Mouse (Mus musculus): ENCODE data around the gene Clec2l. TPM values are rescaled to one million over a fixed set of nuclear protein-coding genes. Genes with fewer than 3 reads are reported as not detected.
"Not testable (repeated sequence)": the region's sequence is repeated elsewhere in the genome, so short reads cannot be mapped to it uniquely, and the experiment has no call there.

Clec2l gene
- polyA plus RNA-seq, 1 experiment, result not detected

DNA sequence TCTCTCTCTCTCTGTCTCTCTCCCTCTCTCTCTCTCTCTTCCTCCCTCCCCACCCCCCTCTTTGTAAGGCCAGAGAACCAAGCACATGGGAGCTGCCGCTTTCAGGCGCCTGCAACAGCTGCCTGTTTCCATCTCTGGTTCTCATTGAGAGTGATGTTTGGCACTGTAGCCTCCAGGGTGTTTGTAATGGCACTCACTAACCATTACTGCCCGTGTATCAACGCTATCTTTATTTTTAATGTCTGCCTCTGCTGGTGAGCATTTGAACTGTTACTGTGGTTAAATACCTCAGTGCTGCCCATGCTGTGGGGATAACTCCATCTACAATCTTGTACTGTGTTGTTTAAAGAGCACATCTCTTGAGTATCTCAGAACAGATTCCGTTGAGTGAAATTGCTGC is 21.2 kb upstream of the Clec2l start:
- Histone ChIP-seq H3K27ac (replicated peaks; ENCODE audit: low read depth, low read length) (no peak overlapping the region), H3K4me3 (ENCODE audit: insufficient read depth, low read depth, low read length) (no peak overlapping the region), H3K4me1 (ENCODE audit: control insufficient read depth, insufficient read depth, insufficient read length, low read length) (0 out of 2 replicates have a peak, but pooled peaks cover 3% of the 10 kb centered on the region)

DNA sequence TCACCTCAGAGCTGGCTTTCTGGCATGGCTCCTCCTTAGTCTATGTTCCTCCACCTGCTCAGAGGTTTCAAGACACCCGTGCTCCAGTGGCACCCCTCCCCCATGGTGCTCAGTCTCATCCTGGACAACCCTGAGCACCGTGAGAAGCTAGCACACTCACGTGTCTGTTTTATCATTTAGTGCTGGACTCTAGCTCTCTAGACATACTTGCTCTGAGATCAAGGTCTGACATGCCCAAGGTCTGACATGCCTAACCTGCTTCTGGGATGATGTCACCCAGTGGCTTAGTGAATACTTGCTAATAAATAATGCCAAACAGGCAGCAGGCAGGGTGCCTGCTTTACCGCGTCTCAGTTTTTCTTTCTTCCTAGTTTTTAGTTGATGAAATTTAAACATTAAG is 20.3 kb upstream of the Clec2l start:
- no peaks in the 10 kb centered on the region for H3K4me1 ChIP-seq (ENCODE audit: control insufficient read depth, insufficient read depth, insufficient read length, low read length)
- H3K4me3 ChIP-seq (ENCODE audit: insufficient read depth, low read depth, low read length), result no peak overlapping the region
- no peak overlapping the region for H3K27ac ChIP-seq (replicated peaks; ENCODE audit: low read depth, low read length)

DNA sequence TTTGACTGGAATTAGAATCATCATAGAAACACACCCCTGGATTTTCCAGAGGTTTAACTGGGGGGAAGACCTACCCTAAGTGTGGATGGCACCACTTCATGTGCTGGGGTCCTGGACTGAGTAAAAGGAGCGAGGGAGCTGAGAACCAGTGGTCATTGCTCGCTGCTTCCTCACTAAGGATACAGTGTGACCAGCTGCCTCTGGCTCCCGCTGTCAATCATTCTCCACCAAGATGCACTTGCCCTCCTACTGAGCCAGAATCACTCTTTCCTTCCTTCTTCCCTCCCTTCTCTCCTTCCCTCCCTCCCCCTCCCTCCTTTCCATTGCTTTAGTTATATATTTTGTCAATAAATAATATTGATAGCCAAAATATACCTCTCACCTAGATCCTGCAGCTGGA is 19.8 kb upstream of the Clec2l start:
- Histone ChIP-seq H3K4me1 (ENCODE audit: control insufficient read depth, insufficient read depth, insufficient read length, low read length) (no peaks in the 10 kb centered on the region), H3K4me3 (ENCODE audit: insufficient read depth, low read depth, low read length) (no peak overlapping the region), H3K27ac (replicated peaks; ENCODE audit: low read depth, low read length) (no peak overlapping the region)

DNA sequence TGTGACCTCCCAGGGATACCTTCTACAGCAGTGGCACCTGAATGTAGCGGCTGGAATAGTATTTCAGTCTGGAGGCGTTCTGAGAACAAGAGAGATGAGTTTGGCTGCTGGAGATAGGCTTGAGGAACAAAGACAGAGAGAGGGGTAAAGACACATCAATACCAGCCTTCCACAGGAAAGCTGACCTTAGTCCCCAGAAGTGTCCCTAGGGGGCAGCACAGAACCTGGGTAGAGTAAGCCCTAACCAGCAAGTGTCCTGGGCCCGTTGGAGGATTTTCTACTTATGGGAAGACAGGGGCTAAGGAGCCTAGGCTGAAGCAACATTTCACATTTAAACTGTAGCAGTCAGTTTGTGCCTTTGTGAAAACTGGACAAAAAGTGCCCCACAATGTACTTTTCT is 13.3 kb upstream of the Clec2l start:
- Histone ChIP-seq H3K4me1 (ENCODE audit: control insufficient read depth, insufficient read depth, insufficient read length, low read length) (no peaks in the 10 kb centered on the region), H3K27ac (replicated peaks; ENCODE audit: low read depth, low read length) (no peak overlapping the region), H3K4me3 (ENCODE audit: insufficient read depth, low read depth, low read length) (no peak overlapping the region)

DNA sequence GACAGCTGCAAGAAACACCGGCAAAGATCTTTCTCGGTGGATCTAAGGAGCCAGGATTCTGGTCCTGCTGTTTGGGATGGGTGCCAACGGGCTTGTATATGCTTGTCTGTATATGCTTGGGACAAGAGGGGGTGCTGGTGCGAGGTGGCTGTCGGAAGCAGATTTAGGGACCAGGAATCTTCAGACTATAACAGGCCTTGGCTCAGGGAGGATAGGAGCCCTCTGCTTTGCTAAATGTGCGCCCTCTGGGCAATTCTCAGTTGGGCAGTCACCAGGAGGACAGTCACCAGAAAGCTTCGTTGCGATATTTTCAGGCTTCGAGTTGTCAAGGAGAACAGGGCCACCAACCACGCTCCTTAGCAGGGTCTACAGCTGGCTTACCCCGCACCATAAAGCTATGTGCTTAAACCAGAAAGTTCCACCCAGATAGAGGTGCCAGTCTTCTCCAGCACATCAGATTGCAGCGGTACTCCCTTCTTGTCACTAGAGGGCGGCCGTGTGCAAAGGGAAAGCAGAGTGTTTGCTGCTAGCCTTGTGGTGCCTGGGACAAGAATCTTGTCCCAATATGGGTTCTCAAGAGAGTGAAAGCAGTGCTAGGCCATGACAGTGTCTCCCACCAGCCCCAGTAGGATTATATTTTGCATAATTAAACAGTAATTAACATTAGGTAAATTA is 12.5 kb upstream of the Clec2l start:
- Histone ChIP-seq H3K4me1 (ENCODE audit: control insufficient read depth, insufficient read depth, insufficient read length, low read length) (no peaks in the 10 kb centered on the region), H3K27ac (replicated peaks; ENCODE audit: low read depth, low read length) (no peak overlapping the region), H3K4me3 (ENCODE audit: insufficient read depth, low read depth, low read length) (no peak overlapping the region)

DNA sequence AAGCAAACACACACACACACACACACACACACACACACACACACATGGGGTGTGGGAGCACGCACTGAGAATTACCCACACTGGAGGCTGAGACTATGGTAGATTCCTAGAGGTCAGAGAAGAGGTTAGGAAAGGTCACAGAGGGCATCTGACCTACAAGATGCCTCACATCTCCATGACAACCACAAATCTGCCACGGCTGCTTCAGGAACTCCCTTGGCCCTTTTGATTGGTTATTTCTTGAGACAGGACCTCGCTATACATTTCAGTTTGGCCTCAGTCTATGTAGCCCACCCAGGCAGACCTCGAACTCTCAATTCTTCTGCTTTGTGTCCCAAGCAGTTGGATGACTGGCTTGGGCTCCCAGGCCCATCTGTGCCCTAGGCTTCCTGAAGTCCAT is 1.2 kb upstream of the Clec2l start:
- H3K27ac ChIP-seq (replicated peaks; ENCODE audit: low read depth, low read length), result no peak overlapping the region
- H3K4me3 ChIP-seq (ENCODE audit: insufficient read depth, low read depth, low read length), result no peak overlapping the region
- no peaks in the 10 kb centered on the region for H3K4me1 ChIP-seq (ENCODE audit: control insufficient read depth, insufficient read depth, insufficient read length, low read length)

DNA sequence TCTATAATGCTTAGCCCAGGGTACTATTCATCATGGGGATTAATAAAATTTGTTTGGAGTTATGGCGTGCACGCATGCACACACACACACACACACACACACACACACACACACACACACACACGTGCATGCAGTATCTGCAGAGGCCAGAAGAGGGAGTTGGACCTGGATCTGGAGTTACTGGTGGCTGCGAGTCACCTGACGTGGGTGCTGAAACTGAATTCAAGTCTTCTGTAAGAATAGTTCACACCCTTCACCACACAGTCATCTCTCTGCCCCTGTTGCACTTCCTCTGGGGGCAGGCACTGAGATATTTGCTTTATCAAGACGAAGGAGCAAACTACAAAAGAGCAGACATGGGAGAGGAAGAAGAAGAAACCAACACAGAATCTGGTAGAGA is 6.7 kb downstream of the Clec2l start:
- Histone ChIP-seq H3K4me3 (ENCODE audit: insufficient read depth, low read depth, low read length) (no peak overlapping the region), H3K4me1 (ENCODE audit: control insufficient read depth, insufficient read depth, insufficient read length, low read length) (no peaks in the 10 kb centered on the region)

DNA sequence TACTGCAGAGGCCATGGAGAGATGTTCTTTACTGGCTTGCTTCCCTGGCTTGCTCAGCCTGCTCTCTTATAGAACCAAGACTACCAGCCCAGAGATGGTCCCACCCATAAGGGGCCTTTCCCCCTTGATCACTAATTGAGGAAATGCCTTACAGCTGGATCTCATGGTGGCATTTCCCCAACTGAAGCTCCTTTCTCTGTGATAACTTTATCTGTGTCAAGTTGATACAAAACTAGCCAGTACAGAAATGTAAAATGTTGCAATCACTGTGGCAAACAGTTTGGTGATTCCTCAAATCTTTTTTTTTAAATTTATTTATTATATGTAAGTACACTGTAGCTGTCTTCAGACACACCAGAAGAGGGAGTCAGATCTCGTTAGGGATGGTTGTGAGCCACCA is 7.6 kb downstream of the Clec2l start:
- H3K27ac ChIP-seq (replicated peaks; ENCODE audit: low read depth, low read length); H3K4me3 ChIP-seq (ENCODE audit: insufficient read depth, low read depth, low read length); H3K4me1 ChIP-seq (ENCODE audit: control insufficient read depth, insufficient read depth, insufficient read length, low read length): not testable (repeated sequence)

More for the DNA sequence above, 6.7 kb downstream of the Clec2l start:
- no peak overlapping the region for H3K27ac ChIP-seq (replicated peaks; ENCODE audit: low read depth, low read length)

DNA sequence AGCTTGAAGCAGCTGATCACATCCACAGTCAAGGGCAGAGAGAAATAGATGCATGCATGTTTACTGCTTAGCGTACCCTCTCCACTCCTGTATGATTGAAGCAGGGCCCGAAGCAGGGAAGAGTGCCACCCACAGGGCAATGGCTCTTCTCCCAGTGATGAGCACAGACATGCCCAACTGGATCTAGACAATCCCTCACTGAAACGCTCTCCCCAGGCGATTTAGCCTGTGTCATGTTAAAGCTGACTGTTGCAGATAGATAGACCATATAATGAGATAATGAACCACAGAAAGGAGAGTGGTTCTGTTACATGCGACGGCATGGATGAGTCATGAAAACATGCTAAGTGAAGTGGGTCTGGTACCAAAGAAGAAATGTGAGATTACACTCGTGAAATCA is 8.4 kb downstream of the Clec2l start:
- no peaks in the 10 kb centered on the region for H3K4me1 ChIP-seq (ENCODE audit: control insufficient read depth, insufficient read depth, insufficient read length, low read length)
- no peak overlapping the region for H3K4me3 ChIP-seq (ENCODE audit: insufficient read depth, low read depth, low read length)
- H3K27ac ChIP-seq (replicated peaks; ENCODE audit: low read depth, low read length), result no peak overlapping the region

DNA sequence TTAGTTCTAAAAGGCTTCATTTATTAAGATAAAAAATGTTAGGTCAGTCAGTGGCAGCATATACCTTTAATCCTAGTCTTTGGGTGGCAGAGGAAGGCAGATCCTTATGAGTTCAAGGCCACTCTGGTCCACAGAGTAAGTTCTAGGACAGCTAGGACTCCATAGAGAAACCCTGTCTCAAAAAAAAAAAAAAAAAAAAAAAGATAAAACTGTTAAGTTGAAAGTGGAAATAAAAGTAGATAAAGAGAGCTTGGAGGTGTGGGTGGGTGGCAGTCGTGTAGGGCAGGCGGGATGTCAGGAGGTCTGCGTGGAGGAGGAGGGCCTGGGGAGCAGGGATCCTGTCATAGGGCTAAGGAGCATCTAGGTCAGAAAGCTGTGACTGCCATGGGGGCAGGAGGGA is 9.1 kb downstream of the Clec2l start:
- Histone ChIP-seq H3K4me3 (ENCODE audit: insufficient read depth, low read depth, low read length) (no peak overlapping the region), H3K27ac (replicated peaks; ENCODE audit: low read depth, low read length) (no peak overlapping the region), H3K4me1 (ENCODE audit: control insufficient read depth, insufficient read depth, insufficient read length, low read length) (no peaks in the 10 kb centered on the region)

DNA sequence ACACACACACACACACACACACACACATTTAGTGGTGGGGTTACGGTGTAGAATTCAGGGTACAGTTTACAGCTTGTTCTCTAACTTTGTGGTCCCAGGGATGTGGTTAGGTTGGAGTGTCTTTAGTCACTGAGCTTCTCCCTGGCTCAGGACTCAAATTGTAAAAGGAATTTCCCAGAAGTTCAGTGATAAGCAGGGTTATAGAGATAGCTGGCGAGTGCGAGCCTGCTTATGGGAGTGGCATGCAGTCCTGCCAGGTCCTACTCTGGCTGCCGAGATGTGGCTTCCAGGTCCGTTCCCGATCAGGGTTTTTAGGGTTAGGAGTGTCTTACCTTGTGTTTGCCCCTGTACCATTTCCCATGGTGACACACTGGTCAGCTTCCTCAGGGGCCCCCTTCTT is 13.3 kb downstream of the Clec2l start:
- no peak overlapping the region for H3K4me3 ChIP-seq (ENCODE audit: insufficient read depth, low read depth, low read length)
- H3K27ac ChIP-seq (replicated peaks; ENCODE audit: low read depth, low read length), result no peak overlapping the region
- H3K4me1 ChIP-seq (ENCODE audit: control insufficient read depth, insufficient read depth, insufficient read length, low read length), result no peaks in the 10 kb centered on the region

DNA sequence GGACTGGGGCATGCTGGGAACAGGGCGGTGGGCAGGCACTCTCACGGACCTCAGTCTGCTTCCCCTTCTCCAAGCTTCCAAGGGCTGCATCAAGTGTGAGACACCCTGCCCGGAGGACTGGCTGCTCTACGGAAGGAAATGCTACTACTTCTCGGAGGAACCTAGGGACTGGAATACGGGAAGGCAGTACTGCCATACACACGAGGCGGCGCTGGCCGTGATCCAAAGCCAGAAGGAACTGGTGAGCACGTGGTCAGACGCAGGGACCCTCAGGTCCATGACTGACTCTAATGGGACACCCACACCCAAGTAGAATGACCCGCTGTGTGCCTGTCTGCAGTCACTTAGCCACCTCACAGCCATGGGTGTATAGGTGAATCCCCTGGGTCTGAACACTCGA is 13.9 kb downstream of the Clec2l start:
- no peak overlapping the region for H3K27ac ChIP-seq (replicated peaks; ENCODE audit: low read depth, low read length)
- H3K4me3 ChIP-seq (ENCODE audit: insufficient read depth, low read depth, low read length), result no peak overlapping the region
- H3K4me1 ChIP-seq (ENCODE audit: control insufficient read depth, insufficient read depth, insufficient read length, low read length), result no peaks in the 10 kb centered on the region

DNA sequence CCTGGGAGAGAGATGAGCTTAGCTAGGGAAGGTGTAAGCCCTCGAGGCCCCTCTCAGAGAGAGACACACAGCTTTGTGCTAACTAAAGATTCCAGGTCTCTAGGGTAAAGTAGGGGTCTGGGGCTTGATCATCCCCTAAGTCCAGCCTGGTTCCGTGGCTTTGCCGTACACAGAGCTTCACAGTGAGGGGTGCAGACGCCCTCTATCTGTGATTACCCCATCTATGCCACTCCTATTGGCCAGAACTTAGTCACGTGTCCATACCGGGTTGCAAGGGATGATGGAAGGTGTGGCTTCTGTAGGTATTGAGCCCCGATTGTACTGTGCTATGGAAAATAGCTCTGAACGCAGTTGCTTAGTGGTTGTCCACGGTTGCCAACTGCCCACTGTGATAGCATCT is 14.8 kb downstream of the Clec2l start:
- H3K27ac ChIP-seq (replicated peaks; ENCODE audit: low read depth, low read length), result no peak overlapping the region
- no peak overlapping the region for H3K4me3 ChIP-seq (ENCODE audit: insufficient read depth, low read depth, low read length)
- H3K4me1 ChIP-seq (ENCODE audit: control insufficient read depth, insufficient read depth, insufficient read length, low read length), result no peaks in the 10 kb centered on the region

DNA sequence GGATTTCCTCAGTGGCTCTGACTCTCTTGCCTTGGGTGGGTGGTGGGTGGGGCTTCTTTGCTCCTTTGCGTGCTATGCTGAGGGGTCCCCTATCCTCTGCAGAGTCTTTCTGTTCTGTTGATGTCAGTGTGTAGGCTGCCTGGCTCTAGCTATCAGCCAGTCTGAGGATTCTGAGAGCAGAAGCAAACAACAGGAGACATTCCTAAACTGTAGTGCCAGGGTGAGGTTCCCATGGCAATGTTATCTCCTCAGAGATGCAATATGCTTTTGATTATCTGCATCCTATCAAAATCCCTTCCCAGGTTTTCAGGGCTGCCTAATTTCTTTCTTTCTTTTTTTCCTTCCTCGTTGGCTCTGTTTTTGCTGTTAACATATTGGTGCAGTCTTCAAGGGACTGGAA is 19.7 kb downstream of the Clec2l start:
- Histone ChIP-seq H3K4me1 (ENCODE audit: control insufficient read depth, insufficient read depth, insufficient read length, low read length) (no peaks in the 10 kb centered on the region), H3K4me3 (ENCODE audit: insufficient read depth, low read depth, low read length) (no peak overlapping the region), H3K27ac (replicated peaks; ENCODE audit: low read depth, low read length) (no peak overlapping the region)

DNA sequence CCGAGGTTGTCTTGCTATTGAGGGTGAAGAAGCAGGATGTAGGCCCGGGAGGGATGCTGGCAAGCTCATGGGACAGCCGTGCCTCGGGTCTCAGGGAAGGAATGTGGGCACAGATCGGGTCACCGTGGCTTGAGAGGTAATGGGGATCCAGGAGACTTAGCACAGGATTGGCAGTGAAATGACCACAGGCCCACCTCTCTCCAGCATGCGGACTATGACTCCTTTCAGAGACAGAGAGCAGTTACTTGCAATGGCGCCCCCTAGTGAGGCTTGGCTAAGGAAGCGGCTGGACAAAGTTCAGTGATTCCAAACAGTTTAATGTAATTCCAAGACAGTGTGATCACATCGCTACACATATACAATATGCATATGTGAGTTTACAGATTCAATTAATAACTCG is 24.3 kb downstream of the Clec2l start:
- no peak overlapping the region for H3K27ac ChIP-seq (replicated peaks; ENCODE audit: low read depth, low read length)
- H3K4me3 ChIP-seq (ENCODE audit: insufficient read depth, low read depth, low read length), result no peak overlapping the region
- peaks cover 4% of the 10 kb centered on the region; the same call in 1 of the 2 replicates for H3K4me1 ChIP-seq (ENCODE audit: control insufficient read depth, insufficient read depth, insufficient read length, low read length)

DNA sequence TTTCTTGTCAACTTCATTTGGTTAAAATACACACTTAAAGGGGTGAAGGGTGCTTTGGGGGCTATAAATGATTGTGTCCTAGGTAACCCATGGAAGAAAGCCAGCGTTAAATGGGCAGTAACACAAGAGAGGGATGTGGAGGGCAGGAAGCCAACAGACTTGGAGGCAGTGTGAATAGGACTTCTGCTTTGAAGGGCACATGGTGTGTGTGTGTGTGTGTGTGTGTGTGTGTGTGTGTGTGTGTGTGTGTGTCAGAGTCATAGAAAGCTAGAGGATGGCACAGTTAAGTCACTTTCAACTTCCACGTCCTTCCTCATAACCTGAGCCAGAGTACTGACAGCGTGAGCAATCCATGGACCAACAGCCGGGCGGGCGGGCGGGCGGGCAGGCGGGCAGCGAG is 26.0 kb downstream of the Clec2l start:
- Histone ChIP-seq H3K27ac (replicated peaks; ENCODE audit: low read depth, low read length) (no peak overlapping the region), H3K4me3 (ENCODE audit: insufficient read depth, low read depth, low read length) (no peak overlapping the region), H3K4me1 (ENCODE audit: control insufficient read depth, insufficient read depth, insufficient read length, low read length) (peaks cover 4% of the 10 kb centered on the region; the same call in 1 of the 2 replicates)
